Mouse (Mus musculus) heart, postnatal 0 days (tissue): ENCODE results near the gene Cnot2.

Experiments used
- CTCF ChIP-seq: IDR thresholded peaks from 2 replicates; pipeline ENCODE4 v1.5.1; 2016; ENCODE audit warnings: antibody characterized with exemption, control low read depth, low read depth
- EP300 ChIP-seq: IDR thresholded peaks from 2 replicates; pipeline ENCODE4 v1.6.1; 2016; ENCODE audit warnings: antibody characterized with exemption, low read depth

GRCm38 (mm10) chr10:116463753-116464345 is 117.5 kb downstream of the Cnot2 start:
- no peak for TF ChIP-seq CTCF
- no peak for TF ChIP-seq EP300
